Mouse (Mus musculus) cortical plate, adult 2 months (tissue): ENCODE data around the gene Atp6v0a1. TPM values are rescaled to one million over a fixed set of nuclear protein-coding genes. Genes with fewer than 3 reads are reported as not detected.

Source experiments
- H3K27ac ChIP-seq: fragments of 200-500 bp; 2 replicates; pipeline ENCODE4 v1.5.1; 2012; ENCODE audit warnings: low read length, control low read depth, inconsistent platforms; ENCODE audit not compliant: insufficient read depth
- H3K4me1 ChIP-seq: fragments of 200-500 bp; 2 replicates; pipeline ENCODE4 v1.6.1; 2011; ENCODE audit warnings: low read length; ENCODE audit not compliant: control insufficient read depth, insufficient read depth
- H3K4me3 ChIP-seq: fragments of 200-500 bp; 2 replicates; pipeline ENCODE4 v1.5.1; 2011; ENCODE audit warnings: mild to moderate bottlenecking, low read length, control low read depth; ENCODE audit not compliant: insufficient read depth
- CTCF ChIP-seq: fragments of 200-500 bp; IDR thresholded peaks from 2 replicates; pipeline ENCODE4 v1.5.1; 2011; ENCODE audit warnings: mild to moderate bottlenecking, control low read depth, low read length; ENCODE audit not compliant: insufficient read depth; ENCODE audit errors: extremely low read depth
- POLR2A ChIP-seq: fragments of 200-500 bp; IDR thresholded peaks from 2 replicates; pipeline ENCODE4 v1.6.1; 2011; ENCODE audit warnings: mild to moderate bottlenecking, low read length, control low read depth; ENCODE audit not compliant: insufficient read depth; ENCODE audit errors: extremely low read depth
- polyA plus RNA-seq: library from polyadenylated mRNA; depleted of rRNA; stranded (reverse); fragments of >200 nt; gene quantifications from 2 replicates; pipeline ENCODE4 v1.2.3, GENCODE M21; 2012

Atp6v0a1 gene
- polyA plus RNA-seq, 1 experiment, result 333 TPM

- 0 out of 2 replicates have a peak overlapping the region, but pooled peaks have one; percentile 22 for H3K27ac ChIP-seq
- TF ChIP-seq POLR2A (no peak), CTCF (no peak)
- no peak overlapping the region for H3K4me3 ChIP-seq
- peaks cover 4% of the 10 kb centered on the region; the same call in 1 of the 2 replicates for H3K4me1 ChIP-seq
Observed at GRCm38 (mm10) chr11:101034614-101035327, 25.5 kb downstream of the Atp6v0a1 start.

- 0 out of 2 replicates have a peak overlapping the region, but pooled peaks have one; percentile 22 for H3K27ac ChIP-seq
- H3K4me1 ChIP-seq, result peaks cover 1% of the 10 kb centered on the region; the same call in 1 of the 2 replicates
- H3K4me3 ChIP-seq, result no peak overlapping the region
- TF ChIP-seq CTCF (no peak), POLR2A (no peak)
Observed at GRCm38 (mm10) chr11:101035328-101035695, 26.1 kb downstream of the Atp6v0a1 start.

GRCm38 (mm10) chr11:101037795-101038194 lies 28.5 kb downstream of the Atp6v0a1 start:
- H3K27ac ChIP-seq, result no peak overlapping the region
- H3K4me3 ChIP-seq, result no peak overlapping the region
- TF ChIP-seq POLR2A (no peak), CTCF (no peak)
- H3K4me1 ChIP-seq, result no peaks in the 10 kb centered on the region

GRCm38 (mm10) chr11:101045826-101046225 lies 36.6 kb downstream of the Atp6v0a1 start:
- Histone ChIP-seq H3K4me1 (peaks cover 10% of the 10 kb centered on the region), H3K27ac (no peak overlapping the region), H3K4me3 (no peak overlapping the region)
- no peak for TF ChIP-seq CTCF
- TF ChIP-seq POLR2A, result no peak

GRCm38 (mm10) chr11:101046440-101046839 lies 37.2 kb downstream of the Atp6v0a1 start:
- Histone ChIP-seq H3K4me3 (no peak overlapping the region), H3K27ac (no peak overlapping the region), H3K4me1 (peaks cover 12% of the 10 kb centered on the region)
- TF ChIP-seq POLR2A (no peak), CTCF (no peak)

GRCm38 (mm10) chr11:101047502-101047901 lies 38.2 kb downstream of the Atp6v0a1 start:
- Histone ChIP-seq H3K4me1 (peaks cover 12% of the 10 kb centered on the region), H3K27ac (no peak overlapping the region), H3K4me3 (no peak overlapping the region)
- no peak for TF ChIP-seq CTCF
- TF ChIP-seq POLR2A, result no peak

- Histone ChIP-seq H3K4me3 (no peak overlapping the region), H3K4me1 (peaks cover 12% of the 10 kb centered on the region), H3K27ac (0 out of 2 replicates have a peak overlapping the region, but pooled peaks have one; percentile 1)
- no peak for TF ChIP-seq CTCF
- TF ChIP-seq POLR2A, result no peak
Observed at GRCm38 (mm10) chr11:101050359-101050758, 41.1 kb downstream of the Atp6v0a1 start.

GRCm38 (mm10) chr11:101051051-101051493 lies 41.8 kb downstream of the Atp6v0a1 start:
- H3K27ac ChIP-seq, result 0 out of 2 replicates have a peak overlapping the region, but pooled peaks have one; percentile 1
- peaks cover 12% of the 10 kb centered on the region for H3K4me1 ChIP-seq
- no peak overlapping the region for H3K4me3 ChIP-seq
- no peak for TF ChIP-seq CTCF
- TF ChIP-seq POLR2A, result no peak

- H3K4me3 ChIP-seq, result no peak overlapping the region
- no peak overlapping the region for H3K27ac ChIP-seq
- H3K4me1 ChIP-seq, result peaks cover 12% of the 10 kb centered on the region
- TF ChIP-seq CTCF (no peak), POLR2A (no peak)
Observed at GRCm38 (mm10) chr11:101051617-101052016, 42.4 kb downstream of the Atp6v0a1 start.
